Mouse (Mus musculus): Measurements from ENCODE around the gene Timm17a.

Timm17a gene

GRCm38 (mm10) chr1:135281841-135282240, 31.7 kb downstream of the Timm17a start:
- DNase-seq (ENCODE audit: low spot score in 2 of 2): no peak

GRCm38 (mm10) chr1:135280646-135281045, 32.9 kb downstream of the Timm17a start:
- DNase-seq (ENCODE audit: low spot score in 2 of 2): peak; percentile 53 to 60

- no peak for DNase-seq (ENCODE audit: low spot score in 2 of 2)
Observed at GRCm38 (mm10) chr1:135271371-135271770, 42.2 kb downstream of the Timm17a start.

- DNase-seq (ENCODE audit: low spot score in 2 of 2): no peak
Observed at GRCm38 (mm10) chr1:135267663-135268446, 45.7 kb downstream of the Timm17a start.

GRCm38 (mm10) chr1:135265834-135266233, 47.7 kb downstream of the Timm17a start:
- no peak for DNase-seq (ENCODE audit: low spot score in 2 of 2)

GRCm38 (mm10) chr1:135263316-135263715, 50.3 kb downstream of the Timm17a start:
- no peak for DNase-seq (ENCODE audit: low spot score in 2 of 2)

GRCm38 (mm10) chr1:135262329-135262728, 51.2 kb downstream of the Timm17a start:
- DNase-seq (ENCODE audit: low spot score in 2 of 2): no peak

GRCm38 (mm10) chr1:135260931-135261330, 52.6 kb downstream of the Timm17a start:
- no peak for DNase-seq (ENCODE audit: low spot score in 2 of 2)

GRCm38 (mm10) chr1:135259128-135259436, 54.5 kb downstream of the Timm17a start:
- peak; percentile 29 to 67 for DNase-seq (ENCODE audit: low spot score in 2 of 2)

- DNase-seq (ENCODE audit: low spot score in 2 of 2): peak in 1 of 2 experiments; percentile 9
Observed at GRCm38 (mm10) chr1:135258380-135259127, 55.0 kb downstream of the Timm17a start, which contains the start of gene Elf3. Elf3 (minus strand) TSS chr1:135258568.

- DNase-seq (ENCODE audit: low spot score in 2 of 2): no peak
Observed at GRCm38 (mm10) chr1:135256299-135256698, 57.3 kb downstream of the Timm17a start.

GRCm38 (mm10) chr1:135252854-135253253, 60.7 kb downstream of the Timm17a start:
- DNase-seq (ENCODE audit: low spot score in 2 of 2): no peak

- DNase-seq (ENCODE audit: low spot score in 2 of 2): no peak
Observed at GRCm38 (mm10) chr1:135251405-135251804, 62.2 kb downstream of the Timm17a start.

- no peak for DNase-seq (ENCODE audit: low spot score in 2 of 2)
Observed at GRCm38 (mm10) chr1:135250706-135251105, 62.9 kb downstream of the Timm17a start.

GRCm38 (mm10) chr1:135248434-135248850, 65.1 kb downstream of the Timm17a start:
- DNase-seq (ENCODE audit: low spot score in 2 of 2): no peak
